Mouse (Mus musculus) MEL (cell line): ENCODE results near the gene Dcbld2. TPM values are rescaled to one million over a fixed set of nuclear protein-coding genes. Genes with fewer than 3 reads are reported as not detected.
A peak's percentile ranks its signal among the peaks of the same experiment; 100 is the strongest.

ENCODE experiments used
- DNase-seq: peaks from one replicate; pipeline ENCODE4 v3.0.0; 2011; ENCODE audit warnings: low read depth, low spot score
- H3K27ac ChIP-seq: 2 replicates; pipeline ENCODE4 v1.5.1; 2012; ENCODE audit warnings: low read depth, mild to moderate bottlenecking, control low read depth, low read length, moderate library complexity; ENCODE audit not compliant: control insufficient read depth
- H3K27me3 ChIP-seq, 2 experiments: fragments of 150-350 bp in 1 of 2; sonication (generic) in 1 of 2; 2 replicates each; pipeline ENCODE4 v1.6.1; 2012; ENCODE audit warnings: low read length in 2 of 2, mild to moderate bottlenecking in 2 of 2, improper control_type of control experiment in 1 of 2, moderate library complexity in 1 of 2; ENCODE audit not compliant: insufficient read depth in 2 of 2, control insufficient read depth in 1 of 2
- H3K36me3 ChIP-seq, 2 experiments: 2 replicates each; pipeline ENCODE4 v1.6.1; 2012 to 2014; ENCODE audit warnings: low read length in 2 of 2, improper control_type of control experiment in 1 of 2, inconsistent platforms in 1 of 2, mild to moderate bottlenecking in 1 of 2; ENCODE audit not compliant: insufficient read depth in 2 of 2, control insufficient read depth in 1 of 2
- H3K4me1 ChIP-seq, 2 experiments: fragments of 150-350 bp in 1 of 2; sonication (generic) in 1 of 2; 2 replicates each; pipeline ENCODE4 v1.6.1; 2012; ENCODE audit warnings: low read length in 2 of 2, improper control_type of control experiment in 1 of 2, mild to moderate bottlenecking in 1 of 2; ENCODE audit not compliant: insufficient read depth in 2 of 2, control insufficient read depth in 1 of 2
- H3K4me3 ChIP-seq, 2 experiments: fragments of 150-350 bp in 1 of 2; sonication (generic) in 1 of 2; 2 replicates each; pipeline ENCODE4 v1.5.1; 2012; ENCODE audit warnings: low read depth in 2 of 2, low read length in 2 of 2, mild to moderate bottlenecking in 2 of 2, moderate library complexity in 2 of 2, control low read depth in 1 of 2, improper control_type of control experiment in 1 of 2; ENCODE audit not compliant: control insufficient read depth in 1 of 2, insufficient read depth in 1 of 2
- H3K79me2 ChIP-seq: 2 replicates; pipeline ENCODE4 v1.6.1; 2012; ENCODE audit warnings: mild to moderate bottlenecking, low read length, moderate library complexity; ENCODE audit not compliant: control insufficient read depth, poor library complexity, insufficient read depth
- H3K9ac ChIP-seq: 2 replicates; pipeline ENCODE4 v1.6.1; 2012; ENCODE audit warnings: low read depth, mild to moderate bottlenecking, control low read depth, low read length, moderate library complexity; ENCODE audit not compliant: control insufficient read depth, poor library complexity, severe bottlenecking
- H3K9me3 ChIP-seq: fragments of 150-350 bp; sonication (generic); replicated peaks from 2 replicates; pipeline ENCODE4 v1.6.1; 2012; ENCODE audit warnings: mild to moderate bottlenecking, low read length, improper control_type of control experiment, moderate library complexity; ENCODE audit not compliant: insufficient read depth
- CHD1 ChIP-seq: IDR thresholded peaks from 2 replicates; pipeline ENCODE4 v1.6.1; 2012; ENCODE audit warnings: low read depth, mild to moderate bottlenecking, inconsistent platforms, low read length, improper control_type of control experiment
- CTCF ChIP-seq, 3 experiments: IDR thresholded peaks in 2 of 3; conservative IDR thresholded peaks in 1 of 3; 2 replicates each; pipeline ENCODE4 v1.5.1; 2011 to 2012; ENCODE audit warnings: low read length in 3 of 3, low read depth in 2 of 3, mild to moderate bottlenecking in 2 of 3, improper control_type of control experiment in 1 of 3, inconsistent platforms in 1 of 3, mixed read lengths in 1 of 3, moderate library complexity in 1 of 3; ENCODE audit not compliant: control insufficient read depth in 1 of 3, insufficient read depth in 1 of 3, poor library complexity in 1 of 3, severe bottlenecking in 1 of 3
- ELF1 ChIP-seq: IDR thresholded peaks from 2 replicates; pipeline ENCODE4 v1.6.1; 2014; ENCODE audit warnings: low read depth, mild to moderate bottlenecking, inconsistent platforms, low read length, improper control_type of control experiment, moderate library complexity
- EP300 ChIP-seq, 2 experiments: IDR thresholded peaks; 2 replicates each; pipeline ENCODE4 v1.6.1; 2011; ENCODE audit warnings: improper control_type of control experiment in 2 of 2, low read length in 2 of 2, low read depth in 1 of 2, mild to moderate bottlenecking in 1 of 2
- ETS1 ChIP-seq: IDR thresholded peaks from 2 replicates; pipeline ENCODE4 v1.6.1; 2012; ENCODE audit warnings: low read depth, mild to moderate bottlenecking, inconsistent platforms, low read length, improper control_type of control experiment, moderate library complexity
- GATA1 ChIP-seq: IDR thresholded peaks from 2 replicates; pipeline ENCODE4 v1.6.1; 2011; ENCODE audit warnings: low read depth, low read length, improper control_type of control experiment
- MEF2A ChIP-seq: IDR thresholded peaks from 2 replicates; pipeline ENCODE4 v1.6.1; 2014; ENCODE audit warnings: low read depth, mild to moderate bottlenecking, inconsistent platforms, low read length, improper control_type of control experiment; ENCODE audit not compliant: poor library complexity, insufficient replicate concordance, severe bottlenecking; ENCODE audit errors: extremely low read depth
- MYB ChIP-seq: IDR thresholded peaks from 2 replicates; pipeline ENCODE4 v1.6.1; 2011; ENCODE audit warnings: mild to moderate bottlenecking, low read depth, low read length, improper control_type of control experiment
- MYC ChIP-seq: IDR thresholded peaks from 2 replicates; pipeline ENCODE4 v1.6.1; 2011; ENCODE audit warnings: low read depth, mild to moderate bottlenecking, low read length, improper control_type of control experiment, moderate library complexity
- NELFE ChIP-seq: IDR thresholded peaks from 2 replicates; pipeline ENCODE4 v1.6.1; 2011; ENCODE audit warnings: low read depth, low read length, improper control_type of control experiment
- NRF1 ChIP-seq: IDR thresholded peaks from 2 replicates; pipeline ENCODE4 v1.6.1; 2014; ENCODE audit warnings: low read depth, mild to moderate bottlenecking, inconsistent platforms, low read length, improper control_type of control experiment, moderate library complexity; ENCODE audit not compliant: poor library complexity, insufficient read depth, severe bottlenecking
- RAD21 ChIP-seq: IDR thresholded peaks from 2 replicates; pipeline ENCODE4 v1.6.1; 2011; ENCODE audit warnings: mild to moderate bottlenecking, low read depth, low read length, improper control_type of control experiment
- RCOR1 ChIP-seq: IDR thresholded peaks from 2 replicates; pipeline ENCODE4 v1.6.1; 2012; ENCODE audit warnings: low read depth, mild to moderate bottlenecking, inconsistent platforms, low read length, improper control_type of control experiment
- SIN3A ChIP-seq: IDR thresholded peaks from 2 replicates; pipeline ENCODE4 v1.6.1; 2012; ENCODE audit warnings: low read length, improper control_type of control experiment, inconsistent platforms
- SMC3 ChIP-seq: IDR thresholded peaks from 2 replicates; pipeline ENCODE4 v1.6.1; 2011; ENCODE audit warnings: low read depth, low read length, improper control_type of control experiment
- TAL1 ChIP-seq: IDR thresholded peaks from 2 replicates; pipeline ENCODE4 v1.6.1; 2012; ENCODE audit warnings: mild to moderate bottlenecking, inconsistent platforms, low read length, moderate library complexity, mixed read lengths
- TBP ChIP-seq: IDR thresholded peaks from 2 replicates; pipeline ENCODE4 v1.8.0; 2011; ENCODE audit warnings: low read depth, low read length, improper control_type of control experiment
- UBTF ChIP-seq: IDR thresholded peaks from 2 replicates; pipeline ENCODE4 v1.6.1; 2012; ENCODE audit warnings: low read depth, mild to moderate bottlenecking, inconsistent platforms, low read length, improper control_type of control experiment, moderate library complexity, borderline replicate concordance; ENCODE audit not compliant: insufficient read depth
- USF2 ChIP-seq, 2 experiments: IDR thresholded peaks; 2 replicates each; pipeline ENCODE4 v1.6.1; 2011 to 2012; ENCODE audit warnings: improper control_type of control experiment in 2 of 2, low read length in 2 of 2, borderline replicate concordance in 1 of 2, inconsistent platforms in 1 of 2, low read depth in 1 of 2, mild to moderate bottlenecking in 1 of 2; ENCODE audit not compliant: insufficient read depth in 1 of 2
- ZC3H11A ChIP-seq: IDR thresholded peaks from 2 replicates; pipeline ENCODE4 v1.6.1; 2012; ENCODE audit warnings: low read depth, mild to moderate bottlenecking, inconsistent platforms, low read length, improper control_type of control experiment
- ZNF384 ChIP-seq: IDR thresholded peaks from 2 replicates; pipeline ENCODE4 v1.6.1; 2012; ENCODE audit warnings: low read depth, mild to moderate bottlenecking, inconsistent platforms, low read length, improper control_type of control experiment
- polyA plus RNA-seq, 2 experiments: library from polyadenylated mRNA; stranded (reverse) in 1 of 2; unstranded in 1 of 2; fragments of >175 nt in 1 of 2; fragments of >200 nt in 1 of 2; gene quantifications; 2 replicates each; pipeline versions ENCODE4 v1.2.1 to v1.2.4; 2012; ENCODE audit warnings: low replicate concordance in 2 of 2, low read depth in 1 of 2; ENCODE audit not compliant: insufficient read length in 2 of 2, insufficient read depth in 1 of 2, missing spikeins in 1 of 2
- total RNA-seq: library from RNA; depleted of rRNA; stranded (reverse); fragments of 300-350 nt; gene quantifications from 2 replicates; pipeline ENCODE4 v1.2.3, GENCODE M21; 2012

The Dcbld2 gene
- total and polyA plus RNA-seq, 3 experiments, result 3.5 to 9.4 TPM; not detected in 1

GRCm38 (mm10) chr16:58514565-58514964 is 106.3 kb downstream of the Dcbld2 start:
- Histone ChIP-seq H3K27ac (no peak overlapping the region), H3K27me3 (no peaks in the 10 kb centered on the region), H3K9ac (no peak overlapping the region), H3K4me1 (peaks cover 0 to 3% of the 10 kb centered on the region in 2 experiments; a peak in 1 of 4 replicates), H3K4me3 (peak overlapping the region; percentile 6 to 35; a peak in 2 of 4 replicates), H3K36me3 (no peaks in the 10 kb centered on the region), H3K9me3 (no peaks in the 10 kb centered on the region), H3K79me2 (no peaks in the 10 kb centered on the region)
- peak; percentile 84 for DNase-seq
- no peak for TF ChIP-seq NELFE
- peak; percentile 64 for TF ChIP-seq SMC3
- TF ChIP-seq NRF1, result no peak
- TF ChIP-seq UBTF, result no peak
- no peak for TF ChIP-seq MYC
- 0 out of 2 replicates have a peak, but pooled peaks have one; percentile 39 for TF ChIP-seq ETS1
- no peak for TF ChIP-seq ZC3H11A
- TF ChIP-seq RAD21, result peak; percentile 53
- no peak for TF ChIP-seq MYB
- TF ChIP-seq RCOR1, result no peak
- no peak for TF ChIP-seq TAL1
- 0 out of 2 replicates have a peak, but pooled peaks have one; percentile 22 for TF ChIP-seq TBP
- TF ChIP-seq MEF2A, result no peak
- peak; percentile 49; the same call in 1 of the 2 replicates for TF ChIP-seq SIN3A
- no peak for TF ChIP-seq CHD1
- peak; percentile 85 for TF ChIP-seq ELF1
- no peak for TF ChIP-seq USF2 (IDR thresholded peaks at IDR 0.05; ENCODE audit: borderline replicate concordance in 1 of 2, insufficient read depth in 1 of 2, low read depth in 1 of 2, low read length in 2 of 2)
- TF ChIP-seq EP300 (IDR thresholded peaks at IDR 0.05; ENCODE audit: low read depth in 1 of 2, low read length in 2 of 2), result peak; percentile 36 to 49; a peak in 3 of 4 replicates
- TF ChIP-seq CTCF (IDR thresholded peaks at IDR 0.05 in 2 of 3, conservative IDR thresholded peaks at IDR 0.05 in 1 of 3; ENCODE audit: control insufficient read depth in 1 of 3, insufficient read depth in 1 of 3, low read depth in 2 of 3, low read length in 3 of 3, poor library complexity in 1 of 3, severe bottlenecking in 1 of 3), result peak; percentile 79 to 96 (median 82)
- TF ChIP-seq GATA1, result peak; percentile 74
- TF ChIP-seq ZNF384, result no peak
